Mouse (Mus musculus): ENCODE results near the gene Zfp90. TPM values are rescaled to one million over a fixed set of nuclear protein-coding genes. Genes with fewer than 3 reads are reported as not detected.
A peak's percentile ranks its signal among the peaks of the same experiment; 100 is the strongest.

Gene Zfp90
- polyA plus RNA-seq (2015; fragmentation: Nextera tagmentation; extraction: Ambion mirVana): 16.2 and 18.3 TPM in 2 replicates

DNA sequence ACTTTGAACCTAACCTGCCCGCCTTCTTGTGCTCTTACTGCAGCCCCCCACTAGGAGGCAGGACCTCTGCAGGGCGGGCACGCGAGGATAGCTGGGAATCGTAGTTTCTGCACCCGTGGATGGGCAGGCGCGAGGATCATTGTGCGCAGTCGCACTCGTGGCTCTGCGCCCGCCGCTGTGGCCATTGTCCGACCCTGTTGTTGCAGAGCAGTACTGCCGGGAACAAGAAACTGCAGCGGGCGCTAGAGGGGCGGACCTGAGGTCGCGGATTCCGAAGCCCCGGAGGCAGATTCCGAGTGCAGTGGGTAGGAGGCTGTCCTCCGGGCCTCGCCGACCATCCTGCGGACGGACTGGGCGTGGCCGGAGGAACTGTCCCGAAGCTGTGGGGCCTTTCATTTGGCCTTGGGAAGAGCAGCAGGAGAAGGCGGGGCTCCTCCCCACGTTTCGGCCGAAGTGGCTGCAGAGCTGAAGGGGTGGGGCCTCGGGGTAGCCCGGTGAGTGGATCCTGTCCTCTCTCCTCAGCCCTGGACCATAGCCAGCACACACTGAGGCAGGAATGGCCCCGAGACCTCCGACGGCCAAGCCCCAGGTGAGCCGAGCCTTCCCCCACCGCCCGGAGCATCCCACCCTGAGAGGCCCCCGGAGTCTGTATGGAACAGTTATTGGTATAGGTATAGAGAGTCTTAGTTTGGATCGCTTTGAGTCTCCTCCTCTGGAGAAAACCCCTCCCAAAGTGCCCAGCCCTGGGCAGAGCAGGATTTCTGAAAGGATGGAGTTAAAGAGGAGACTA is at the start of gene Zfp90:
Gene Zfp90, plus strand, starts transcription at position 146 of the 790 bp plus-strand sequence.
- Histone ChIP-seq H3K9ac (peak within 1 kb of the TSS; percentile 44), H3K4me2 (peak within 1 kb of the TSS; percentile 79), H3K36me3 (peaks cover 22% of the 10 kb centered on the region), H3K27me3 (replicated peaks) (no peaks in the 10 kb centered on the region), H3K4me1 (peaks cover 9% of the 10 kb centered on the region; the same call in 1 of the 2 replicates), H3K4me3 (replicated peaks) (peak within 1 kb of the TSS; percentile 70), H3K27ac (peak within 1 kb of the TSS; percentile 94), H3K9me3 (no peaks in the 10 kb centered on the region)
- 0% methylated on average over 46 of the region's 46 CpGs for WGBS
- ATAC-seq (ENCODE audit: insufficient read depth, low FRiP score, low read depth): peak; percentile 97

- Histone ChIP-seq H3K4me2 (no peak overlapping the region), H3K27me3 (replicated peaks) (no peaks in the 10 kb centered on the region), H3K9me3 (no peaks in the 10 kb centered on the region), H3K36me3 (no peaks in the 10 kb centered on the region), H3K4me3 (replicated peaks) (no peak overlapping the region), H3K4me1 (no peaks in the 10 kb centered on the region), H3K9ac (no peak overlapping the region), H3K27ac (no peak overlapping the region)
- no peak for ATAC-seq (ENCODE audit: insufficient read depth, low FRiP score, low read depth)
- 69% methylated on average over 3 of the region's 3 CpGs for whole genome bisulfite sequencing
These were observed 46.6 kb upstream of the Zfp90 start for GRCm38 (mm10) chr8:106368501-106368900.

DNA sequence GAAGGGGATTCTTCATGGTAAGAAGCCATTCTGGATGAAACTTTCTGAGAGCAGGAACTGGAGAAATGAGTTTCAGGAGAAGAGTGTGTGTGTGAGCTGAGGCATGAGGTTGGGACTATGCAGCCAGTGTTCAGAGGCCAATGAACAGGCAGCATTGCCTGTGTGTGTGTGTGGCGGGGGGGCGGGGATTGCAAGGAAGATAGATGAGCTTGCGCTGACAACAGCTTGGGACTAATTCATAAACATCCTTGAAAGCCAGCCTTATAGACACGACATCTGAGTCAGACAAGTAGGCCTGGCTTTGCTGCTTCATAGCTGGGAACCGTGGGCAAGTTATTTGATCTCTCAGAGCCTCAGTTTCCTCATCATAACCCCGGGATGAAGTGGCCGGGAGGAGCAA is 46.1 kb upstream of the Zfp90 start:
- 57% methylated on average over 7 of the region's 7 CpGs for WGBS
- ATAC-seq (ENCODE audit: insufficient read depth, low FRiP score, low read depth): no peak
- no peaks in the 10 kb centered on the region for H3K9me3 ChIP-seq
- no peak overlapping the region for H3K4me2 ChIP-seq
- H3K27me3 ChIP-seq (replicated peaks): no peaks in the 10 kb centered on the region
- no peaks in the 10 kb centered on the region for H3K36me3 ChIP-seq
- no peak overlapping the region for H3K4me3 ChIP-seq (replicated peaks)
- no peaks in the 10 kb centered on the region for H3K4me1 ChIP-seq
- H3K9ac ChIP-seq: no peak overlapping the region
- H3K27ac ChIP-seq: no peak overlapping the region

- H3K4me2 ChIP-seq: no peak overlapping the region
- no peak overlapping the region for H3K27ac ChIP-seq
- H3K4me1 ChIP-seq: no peaks in the 10 kb centered on the region
- no peak for ATAC-seq (ENCODE audit: insufficient read depth, low FRiP score, low read depth)
- no peak overlapping the region for H3K9ac ChIP-seq
- WGBS: 58% methylated on average over 7 of the region's 7 CpGs
- H3K4me3 ChIP-seq (replicated peaks): no peak overlapping the region
- no peaks in the 10 kb centered on the region for H3K27me3 ChIP-seq (replicated peaks)
- H3K36me3 ChIP-seq: no peaks in the 10 kb centered on the region
- H3K9me3 ChIP-seq: no peaks in the 10 kb centered on the region
These were observed 39.2 kb upstream of the Zfp90 start for GRCm38 (mm10) chr8:106375957-106376356.

GRCm38 (mm10) chr8:106376862-106377261 is 38.3 kb upstream of the Zfp90 start:
- Histone ChIP-seq H3K4me1 (no peaks in the 10 kb centered on the region), H3K27ac (no peak overlapping the region), H3K9me3 (no peaks in the 10 kb centered on the region), H3K27me3 (replicated peaks) (no peaks in the 10 kb centered on the region), H3K4me3 (replicated peaks) (no peak overlapping the region), H3K9ac (no peak overlapping the region), H3K4me2 (no peak overlapping the region), H3K36me3 (no peaks in the 10 kb centered on the region)
- WGBS: 29% methylated on average over 9 of the region's 9 CpGs
- ATAC-seq (ENCODE audit: insufficient read depth, low FRiP score, low read depth): no peak

GRCm38 (mm10) chr8:106378501-106379048 is 36.6 kb upstream of the Zfp90 start:
- Histone ChIP-seq H3K27me3 (replicated peaks) (no peaks in the 10 kb centered on the region), H3K27ac (peak overlapping the region; percentile 49), H3K9ac (no peak overlapping the region), H3K4me1 (no peaks in the 10 kb centered on the region), H3K4me3 (replicated peaks) (no peak overlapping the region), H3K9me3 (no peaks in the 10 kb centered on the region), H3K4me2 (no peak overlapping the region), H3K36me3 (no peaks in the 10 kb centered on the region)
- 39% methylated on average over 7 of the region's 7 CpGs for WGBS
- peak; percentile 87 for ATAC-seq (ENCODE audit: insufficient read depth, low FRiP score, low read depth)

DNA sequence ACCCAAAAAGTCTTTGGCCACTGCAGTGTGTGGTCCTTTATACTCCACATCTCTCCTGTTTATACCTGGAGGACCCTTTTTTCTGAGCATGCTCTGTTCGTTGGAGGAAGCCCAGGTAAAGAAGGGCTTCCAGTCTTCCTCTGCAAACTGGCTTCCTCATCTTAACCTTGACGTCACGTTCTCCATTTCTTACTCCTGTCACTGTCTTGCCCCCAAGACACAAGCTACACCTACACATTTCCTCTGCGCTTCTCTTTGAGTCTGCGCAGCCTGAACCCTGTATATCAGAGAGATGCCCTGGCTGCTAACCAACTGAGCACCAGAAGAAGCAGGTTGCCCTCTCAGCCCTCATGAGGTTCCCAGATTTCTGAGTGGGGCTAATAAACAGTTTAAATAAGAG is 35.8 kb upstream of the Zfp90 start:
- Histone ChIP-seq H3K27ac (peak overlapping the region; percentile 28; the same call in 1 of the 2 replicates), H3K27me3 (replicated peaks) (no peaks in the 10 kb centered on the region), H3K4me2 (no peak overlapping the region), H3K4me3 (replicated peaks) (no peak overlapping the region), H3K9me3 (no peaks in the 10 kb centered on the region), H3K36me3 (no peaks in the 10 kb centered on the region), H3K4me1 (no peaks in the 10 kb centered on the region), H3K9ac (no peak overlapping the region)
- no peak for ATAC-seq (ENCODE audit: insufficient read depth, low FRiP score, low read depth)
- 70% methylated on average over 5 of the region's 5 CpGs for WGBS

GRCm38 (mm10) chr8:106381026-106381425 is 34.1 kb upstream of the Zfp90 start:
- Histone ChIP-seq H3K27ac (no peak overlapping the region), H3K4me1 (no peaks in the 10 kb centered on the region), H3K4me2 (no peak overlapping the region), H3K27me3 (replicated peaks) (no peaks in the 10 kb centered on the region), H3K9me3 (no peaks in the 10 kb centered on the region), H3K36me3 (no peaks in the 10 kb centered on the region), H3K9ac (no peak overlapping the region), H3K4me3 (replicated peaks) (no peak overlapping the region)
- WGBS: 83% methylated on average over 6 of the region's 6 CpGs
- no peak for ATAC-seq (ENCODE audit: insufficient read depth, low FRiP score, low read depth)

DNA sequence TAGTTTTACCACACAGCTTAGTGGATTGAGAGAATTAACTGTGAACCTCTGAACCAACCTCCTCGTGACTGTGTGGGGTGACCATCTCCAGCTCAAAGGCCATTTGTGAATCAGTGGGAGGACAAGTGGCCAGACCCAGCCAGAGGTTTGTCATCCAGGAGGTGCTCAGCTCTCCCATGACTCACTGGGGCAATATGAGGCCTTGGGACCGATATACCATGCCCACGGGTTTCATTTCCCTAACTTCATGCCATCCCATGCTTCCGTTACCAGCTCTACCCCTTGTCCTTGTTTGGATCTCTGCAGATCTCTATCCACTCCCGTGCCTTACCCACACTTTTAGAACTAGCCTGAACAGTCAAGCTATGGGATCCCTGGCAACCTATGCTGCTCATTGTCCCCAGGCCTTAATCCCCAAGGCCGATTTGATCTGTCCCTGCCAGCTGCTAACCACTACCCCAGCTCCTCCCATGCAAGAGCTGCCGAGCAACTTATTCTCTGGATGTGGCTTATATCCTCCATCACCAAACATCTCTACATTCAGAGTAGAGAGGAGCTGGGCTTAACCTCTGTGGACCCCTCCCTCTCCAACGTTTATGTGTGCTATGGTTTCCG is 27.2 kb upstream of the Zfp90 start:
- no peaks in the 10 kb centered on the region for H3K4me1 ChIP-seq
- WGBS: 79% methylated on average over 9 of the region's 9 CpGs
- no peak overlapping the region for H3K4me2 ChIP-seq
- no peak overlapping the region for H3K27ac ChIP-seq
- no peaks in the 10 kb centered on the region for H3K9me3 ChIP-seq
- no peak overlapping the region for H3K4me3 ChIP-seq (replicated peaks)
- H3K36me3 ChIP-seq: no peaks in the 10 kb centered on the region
- no peak overlapping the region for H3K9ac ChIP-seq
- no peak for ATAC-seq (ENCODE audit: insufficient read depth, low FRiP score, low read depth)
- no peaks in the 10 kb centered on the region for H3K27me3 ChIP-seq (replicated peaks)

- H3K27me3 ChIP-seq (replicated peaks): no peaks in the 10 kb centered on the region
- no peaks in the 10 kb centered on the region for H3K4me1 ChIP-seq
- 59% methylated on average over 4 of the region's 4 CpGs for WGBS
- H3K9ac ChIP-seq: no peak overlapping the region
- H3K9me3 ChIP-seq: no peaks in the 10 kb centered on the region
- H3K4me2 ChIP-seq: no peak overlapping the region
- no peak overlapping the region for H3K4me3 ChIP-seq (replicated peaks)
- no peak overlapping the region for H3K27ac ChIP-seq
- no peak for ATAC-seq (ENCODE audit: insufficient read depth, low FRiP score, low read depth)
- no peaks in the 10 kb centered on the region for H3K36me3 ChIP-seq
These were observed 20.6 kb upstream of the Zfp90 start for GRCm38 (mm10) chr8:106394493-106394892.

GRCm38 (mm10) chr8:106399694-106400093 is 15.4 kb upstream of the Zfp90 start:
- ATAC-seq (ENCODE audit: insufficient read depth, low FRiP score, low read depth): peak; percentile 75; the same call in 1 of the 2 replicates
- Histone ChIP-seq H3K9me3 (no peaks in the 10 kb centered on the region), H3K9ac (no peak overlapping the region), H3K27me3 (replicated peaks) (no peaks in the 10 kb centered on the region), H3K36me3 (no peaks in the 10 kb centered on the region), H3K27ac (peak overlapping the region; percentile 48; the same call in 1 of the 2 replicates), H3K4me1 (0 out of 2 replicates have a peak, but pooled peaks cover 6% of the 10 kb centered on the region), H3K4me3 (replicated peaks) (no peak overlapping the region), H3K4me2 (no peak overlapping the region)
- 33% methylated on average over 8 of the region's 8 CpGs for WGBS

DNA sequence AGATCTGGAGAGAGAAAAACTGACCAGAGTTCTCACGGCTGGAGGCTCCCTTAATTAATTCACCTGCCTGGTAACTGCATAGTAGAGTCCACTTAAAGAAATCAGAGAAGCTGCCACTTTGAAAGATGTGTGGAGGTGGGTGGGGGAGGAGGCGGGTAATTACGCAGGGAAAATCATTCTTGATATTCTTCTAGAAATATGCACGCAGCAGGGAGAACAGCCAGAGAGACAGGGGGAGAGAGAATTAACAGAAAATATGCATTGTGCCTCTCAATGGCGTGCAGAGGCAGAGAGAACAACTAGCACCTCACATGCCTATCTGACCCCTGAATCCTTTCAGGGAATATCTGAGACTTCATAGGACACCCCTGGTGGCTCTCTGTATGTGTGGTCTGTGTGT is 14.9 kb upstream of the Zfp90 start:
- H3K9me3 ChIP-seq: no peaks in the 10 kb centered on the region
- peak overlapping the region; percentile 48; the same call in 1 of the 2 replicates for H3K27ac ChIP-seq
- WGBS: 22% methylated on average over 5 of the region's 5 CpGs
- H3K4me2 ChIP-seq: no peak overlapping the region
- 0 out of 2 replicates have a peak, but pooled peaks cover 6% of the 10 kb centered on the region for H3K4me1 ChIP-seq
- H3K4me3 ChIP-seq (replicated peaks): no peak overlapping the region
- no peak overlapping the region for H3K9ac ChIP-seq
- 0 out of 2 replicates have a peak, but pooled peaks have one; percentile 19 for ATAC-seq (ENCODE audit: insufficient read depth, low FRiP score, low read depth)
- H3K27me3 ChIP-seq (replicated peaks): no peaks in the 10 kb centered on the region
- H3K36me3 ChIP-seq: no peaks in the 10 kb centered on the region

All from stomach, embryonic 15.5 days (tissue).